Mouse (Mus musculus) intestine, embryonic 14.5 days (tissue): Measurements from ENCODE around the gene Ear6. TPM values are rescaled to one million over a fixed set of nuclear protein-coding genes. Genes with fewer than 3 reads are reported as not detected.

ENCODE experiments used
- ATAC-seq: fragments of 200-750 bp; cut with Nextera tagmentation; replicated peaks from 2 replicates; pipeline ENCODE4 v1.8.0; 2017; ENCODE audit warnings: low read depth, moderate number of reproducible peaks, moderate TSS enrichment, moderate library complexity; ENCODE audit not compliant: low FRiP score, low TSS enrichment
- DNase-seq: peaks from one replicate; pipeline ENCODE4 v3.0.0-alpha.2; 2018; ENCODE audit warnings: low spot score
- H3K27ac ChIP-seq: fragments of 300-500 bp; sonication (generic); 2 replicates; pipeline ENCODE4 v1.5.1; 2014; ENCODE audit warnings: low read depth, mild to moderate bottlenecking, control low read depth
- H3K27me3 ChIP-seq: fragments of 300-500 bp; sonication (generic); replicated peaks from 2 replicates; pipeline ENCODE4 v1.6.1; 2014; ENCODE audit warnings: low read length, control low read depth; ENCODE audit not compliant: control insufficient read depth, insufficient read depth
- H3K36me3 ChIP-seq: fragments of 300-500 bp; sonication (generic); 2 replicates; pipeline ENCODE4 v1.6.1; 2014; ENCODE audit warnings: low read length, control low read depth; ENCODE audit not compliant: control insufficient read depth, insufficient read depth
- H3K4me1 ChIP-seq: fragments of 300-500 bp; sonication (generic); replicated peaks from 2 replicates; pipeline ENCODE4 v1.6.1; 2014; ENCODE audit warnings: low read length, control low read depth, mixed read lengths; ENCODE audit not compliant: control insufficient read depth, insufficient read depth
- H3K4me2 ChIP-seq: fragments of 300-500 bp; sonication (generic); 2 replicates; pipeline ENCODE4 v1.6.1; 2014; ENCODE audit warnings: low read length
- H3K4me3 ChIP-seq: fragments of 300-500 bp; sonication (generic); 2 replicates; pipeline ENCODE4 v1.5.1; 2014; ENCODE audit warnings: low read depth, low read length, control low read depth, mixed read lengths
- H3K9ac ChIP-seq: fragments of 300-500 bp; sonication (generic); 2 replicates; pipeline ENCODE4 v1.6.1; 2014; ENCODE audit warnings: mild to moderate bottlenecking, low read length
- H3K9me3 ChIP-seq: fragments of 300-500 bp; sonication (generic); 2 replicates; pipeline ENCODE4 v1.6.1; 2016; ENCODE audit warnings: low read length, control low read depth; ENCODE audit not compliant: control insufficient read depth
- WGBS: fragments of 180-500 bp; shearing (Covaris S2); extraction: QIAGEN DNeasy Blood & Tissue Kit; methylation state at CpG from one replicate; pipeline ENCODE4 v1.1.7; 2014; 5-methylcytosine and 5-hydroxymethylcytosine counted together
- polyA plus RNA-seq: library from polyadenylated mRNA; unstranded; fragments of >200 nt; fragmentation: Nextera tagmentation; extraction: Ambion mirVana; gene quantifications from 2 replicates; pipeline ENCODE4 v1.2.1, GENCODE M21; 2014

Gene Ear6
- polyA plus RNA-seq, 1 experiment from 2014 or later: not detected

DNA sequence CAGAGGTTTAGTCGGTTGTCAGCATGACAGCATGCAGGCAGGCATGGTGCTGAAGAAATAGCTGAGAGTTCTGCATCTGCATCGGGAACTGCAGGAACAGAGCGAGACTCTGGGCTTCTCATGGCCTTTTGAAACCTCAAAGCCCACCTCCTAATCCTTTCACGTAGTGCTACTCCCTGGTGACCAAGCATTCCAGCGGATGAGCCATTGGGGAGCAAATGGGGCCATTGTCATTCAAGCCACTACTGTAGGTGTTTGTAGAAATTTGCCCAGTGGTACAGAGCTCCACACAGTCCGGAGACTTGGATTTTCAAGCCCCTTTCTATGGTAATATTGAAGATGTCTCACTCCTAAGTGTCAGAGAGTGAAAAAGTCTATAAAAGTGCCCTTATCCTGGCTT lies 32.6 kb downstream of the Ear6 start:
- no peak for DNase-seq
- WGBS: 63% methylated on average over 6 of the region's 6 CpGs
- H3K9ac ChIP-seq: no peak overlapping the region; the same call in 1 of the 2 replicates
- no peak for ATAC-seq
- no peaks in the 10 kb centered on the region for H3K9me3 ChIP-seq
- H3K27me3 ChIP-seq: no peaks in the 10 kb centered on the region
- peaks cover 45% of the 10 kb centered on the region for H3K36me3 ChIP-seq
- no peak overlapping the region for H3K4me3 ChIP-seq
- peaks cover 11% of the 10 kb centered on the region for H3K4me1 ChIP-seq
- H3K27ac ChIP-seq: no peak overlapping the region
- peak overlapping the region; percentile 58 for H3K4me2 ChIP-seq

DNA sequence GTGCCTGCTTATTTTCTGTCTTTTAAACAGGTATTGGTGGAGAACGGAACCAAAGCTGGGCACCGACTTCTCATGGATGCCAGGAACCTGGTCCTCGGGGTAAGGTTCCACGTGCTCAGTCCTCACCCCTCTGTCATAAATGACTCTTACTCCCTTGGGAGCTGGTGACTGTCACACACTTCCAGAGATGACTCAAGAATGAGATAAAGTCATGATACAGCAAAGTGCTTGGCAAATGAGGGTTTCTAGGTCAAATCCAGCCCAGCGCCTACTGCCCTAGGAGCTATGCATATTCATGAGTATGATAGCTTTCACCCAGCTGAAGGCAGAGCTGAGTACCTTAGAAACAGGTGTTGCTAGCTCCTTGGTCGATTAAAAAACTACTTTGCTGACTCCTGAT lies 36.3 kb downstream of the Ear6 start:
- no peaks in the 10 kb centered on the region for H3K27me3 ChIP-seq
- no peak overlapping the region for H3K4me3 ChIP-seq
- H3K4me2 ChIP-seq: no peak overlapping the region
- H3K9ac ChIP-seq: no peak overlapping the region
- ATAC-seq (no peak), DNase-seq (no peak)
- H3K9me3 ChIP-seq: no peaks in the 10 kb centered on the region
- no peak overlapping the region for H3K27ac ChIP-seq
- peaks cover 11% of the 10 kb centered on the region for H3K4me1 ChIP-seq
- peaks cover 54% of the 10 kb centered on the region for H3K36me3 ChIP-seq
- WGBS: 85% methylated on average over 6 of the region's 6 CpGs

DNA sequence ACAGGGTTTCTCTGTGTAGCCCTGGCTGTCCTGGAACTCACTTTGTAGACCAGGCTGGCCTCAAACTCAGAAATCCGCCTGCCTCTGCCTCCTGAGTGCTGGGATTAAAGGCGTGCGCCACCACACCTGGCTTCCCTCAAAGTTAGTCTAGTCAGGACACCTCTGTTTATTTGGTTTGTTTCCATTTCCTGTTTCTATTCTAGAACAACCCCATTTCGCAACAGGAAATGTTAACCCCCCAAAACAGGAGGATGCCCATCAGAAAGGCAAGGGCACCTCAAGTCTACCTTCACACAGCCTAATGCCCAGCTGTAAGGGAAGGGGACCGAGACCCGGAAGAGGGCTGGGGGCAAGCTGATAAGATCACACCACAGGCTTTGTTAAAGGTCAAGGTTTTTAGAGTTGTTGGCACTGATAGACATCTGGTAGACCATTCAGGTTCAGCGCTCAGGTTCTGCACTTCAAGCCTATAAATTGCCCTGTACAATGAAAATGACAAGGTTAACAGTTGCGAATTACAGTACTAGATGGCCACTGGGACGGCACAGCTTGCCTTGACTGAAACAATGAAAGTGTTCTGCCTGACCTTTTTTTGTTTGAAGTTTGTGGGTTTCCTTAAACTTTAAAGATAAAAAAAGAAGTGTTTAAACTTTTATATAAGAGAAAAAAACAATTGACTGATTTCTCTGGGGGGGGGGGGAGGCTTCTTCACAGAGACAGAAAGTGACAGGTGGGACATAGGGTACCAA lies 38.9 kb downstream of the Ear6 start, which contains the start of gene Slc39a2:
Slc39a2 (plus strand) TSS at position 699 of the 749 bp plus-strand sequence.
- ATAC-seq (no peak), DNase-seq (no peak)
- Histone ChIP-seq H3K27ac (no peak within 1 kb of the TSS), H3K27me3 (no peaks in the 10 kb centered on the region), H3K9me3 (no peaks in the 10 kb centered on the region), H3K4me2 (no peak within 1 kb of the TSS), H3K4me3 (no peak within 1 kb of the TSS), H3K36me3 (peaks cover 46% of the 10 kb centered on the region), H3K9ac (no peak within 1 kb of the TSS), H3K4me1 (no peaks in the 10 kb centered on the region)
- 84% methylated on average over 9 of the region's 9 CpGs for WGBS

DNA sequence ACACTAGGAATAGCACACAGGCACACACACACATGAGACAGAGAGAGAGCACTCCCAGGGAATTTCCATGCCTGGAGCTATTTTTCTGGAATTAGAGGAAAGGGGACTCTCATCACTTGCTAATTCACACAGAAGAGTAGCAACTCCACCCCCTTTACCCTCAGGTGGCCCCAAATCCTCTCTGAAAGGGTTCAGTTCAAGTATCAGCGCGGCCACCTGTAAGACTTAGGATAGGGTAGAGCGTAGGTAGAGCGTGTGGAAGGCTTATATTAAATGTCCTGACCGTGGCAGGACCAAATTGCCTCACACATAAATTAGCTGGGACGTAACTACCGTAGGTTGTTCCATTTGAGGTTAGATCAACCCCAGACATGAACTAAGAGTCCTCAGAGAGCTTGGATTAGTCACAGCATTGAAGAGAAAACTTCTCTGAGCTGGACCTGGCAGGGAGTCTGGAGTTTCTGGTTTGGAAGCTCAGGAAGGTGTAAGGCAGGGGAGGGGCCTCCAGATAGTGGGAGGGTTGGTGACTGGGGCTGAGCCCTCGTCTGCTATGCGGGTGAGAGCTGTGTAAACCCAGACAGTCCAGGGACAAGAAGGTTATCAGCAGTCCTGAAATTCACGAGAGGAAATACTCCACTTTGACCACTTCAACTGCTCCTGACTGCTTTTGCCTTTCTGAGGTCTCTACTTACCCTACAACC lies 39.7 kb downstream of the Ear6 start:
- no peak for DNase-seq
- H3K4me3 ChIP-seq: no peak overlapping the region
- H3K36me3 ChIP-seq: peaks cover 37% of the 10 kb centered on the region
- no peak overlapping the region for H3K4me2 ChIP-seq
- H3K9ac ChIP-seq: no peak overlapping the region
- H3K9me3 ChIP-seq: no peaks in the 10 kb centered on the region
- no peaks in the 10 kb centered on the region for H3K4me1 ChIP-seq
- ATAC-seq: peak; percentile 51; the same call in 1 of the 2 replicates
- no peaks in the 10 kb centered on the region for H3K27me3 ChIP-seq
- WGBS: 29% methylated on average over 10 of the region's 10 CpGs
- no peak overlapping the region for H3K27ac ChIP-seq

DNA sequence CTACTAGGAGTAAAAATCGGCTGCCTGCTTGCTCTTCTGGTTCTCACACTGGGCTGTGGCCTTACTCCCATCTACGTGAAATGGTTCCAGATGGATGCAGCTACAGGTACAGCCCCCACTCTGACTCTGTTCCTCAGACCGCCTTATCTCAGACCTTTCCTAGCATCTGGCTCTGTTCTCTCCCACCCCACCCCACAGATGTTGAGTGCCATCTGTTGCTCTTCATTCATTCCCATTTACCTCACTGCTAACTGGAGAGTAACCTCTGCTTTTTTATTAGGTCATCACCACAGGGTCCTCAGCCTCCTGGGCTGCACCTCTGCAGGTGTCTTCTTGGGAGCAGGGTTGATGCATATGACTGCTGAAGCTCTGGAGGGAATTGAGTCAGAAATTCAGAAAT lies 40.3 kb downstream of the Ear6 start:
- peaks cover 31% of the 10 kb centered on the region for H3K36me3 ChIP-seq
- H3K9ac ChIP-seq: no peak overlapping the region
- ATAC-seq (no peak; the same call in 1 of the 2 replicates), DNase-seq (no peak)
- H3K4me1 ChIP-seq: no peaks in the 10 kb centered on the region
- no peak overlapping the region for H3K4me2 ChIP-seq
- H3K9me3 ChIP-seq: no peaks in the 10 kb centered on the region
- no peaks in the 10 kb centered on the region for H3K27me3 ChIP-seq
- H3K27ac ChIP-seq: no peak overlapping the region
- 49% methylated on average over 3 of the region's 3 CpGs for WGBS
- H3K4me3 ChIP-seq: no peak overlapping the region

DNA sequence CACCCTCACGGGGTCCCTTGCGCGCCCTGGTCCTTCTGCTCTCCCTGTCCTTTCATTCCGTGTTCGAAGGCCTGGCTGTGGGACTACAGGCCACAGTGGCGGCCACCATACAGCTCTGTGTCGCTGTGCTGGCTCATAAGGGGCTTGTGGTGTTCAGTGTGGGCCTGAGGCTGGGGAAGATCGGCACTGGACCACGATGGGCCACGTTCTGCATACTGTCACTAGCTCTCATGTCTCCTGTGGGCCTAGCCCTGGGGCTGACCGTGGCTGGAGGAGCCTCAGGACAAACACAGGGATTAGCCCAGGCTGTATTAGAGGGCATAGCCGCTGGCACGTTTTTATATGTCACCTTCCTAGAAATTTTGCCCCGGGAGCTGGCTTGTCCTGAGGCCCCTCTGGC lies 41.6 kb downstream of the Ear6 start:
- no peak overlapping the region for H3K27ac ChIP-seq
- 79% methylated on average over 14 of the region's 14 CpGs for WGBS
- no peaks in the 10 kb centered on the region for H3K27me3 ChIP-seq
- H3K4me2 ChIP-seq: no peak overlapping the region
- no peak overlapping the region for H3K4me3 ChIP-seq
- no peaks in the 10 kb centered on the region for H3K9me3 ChIP-seq
- peaks cover 19% of the 10 kb centered on the region for H3K36me3 ChIP-seq
- H3K9ac ChIP-seq: no peak overlapping the region
- no peak for ATAC-seq
- DNase-seq: no peak
- no peaks in the 10 kb centered on the region for H3K4me1 ChIP-seq

DNA sequence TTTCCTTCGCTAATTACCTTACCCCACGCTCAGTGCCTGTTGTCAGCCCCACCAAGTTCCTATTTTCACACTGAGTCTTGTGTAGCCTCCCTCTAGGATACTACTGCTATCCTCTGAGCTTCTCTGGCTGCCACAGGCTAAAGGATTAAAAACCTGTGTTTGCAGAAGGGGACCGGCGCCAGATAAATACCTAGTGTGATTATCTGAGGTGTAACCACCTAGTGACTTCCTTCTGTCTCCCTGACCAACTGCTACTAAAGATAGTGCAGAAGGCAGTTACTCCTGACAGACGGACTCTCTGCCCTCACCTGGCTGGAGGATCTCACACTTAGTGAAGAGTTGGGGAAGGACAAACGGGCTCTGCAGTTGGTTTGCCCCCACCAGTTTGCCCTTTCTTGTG lies 42.5 kb downstream of the Ear6 start:
- 68% methylated on average over 6 of the region's 6 CpGs for WGBS
- H3K27ac ChIP-seq: no peak overlapping the region

DNA sequence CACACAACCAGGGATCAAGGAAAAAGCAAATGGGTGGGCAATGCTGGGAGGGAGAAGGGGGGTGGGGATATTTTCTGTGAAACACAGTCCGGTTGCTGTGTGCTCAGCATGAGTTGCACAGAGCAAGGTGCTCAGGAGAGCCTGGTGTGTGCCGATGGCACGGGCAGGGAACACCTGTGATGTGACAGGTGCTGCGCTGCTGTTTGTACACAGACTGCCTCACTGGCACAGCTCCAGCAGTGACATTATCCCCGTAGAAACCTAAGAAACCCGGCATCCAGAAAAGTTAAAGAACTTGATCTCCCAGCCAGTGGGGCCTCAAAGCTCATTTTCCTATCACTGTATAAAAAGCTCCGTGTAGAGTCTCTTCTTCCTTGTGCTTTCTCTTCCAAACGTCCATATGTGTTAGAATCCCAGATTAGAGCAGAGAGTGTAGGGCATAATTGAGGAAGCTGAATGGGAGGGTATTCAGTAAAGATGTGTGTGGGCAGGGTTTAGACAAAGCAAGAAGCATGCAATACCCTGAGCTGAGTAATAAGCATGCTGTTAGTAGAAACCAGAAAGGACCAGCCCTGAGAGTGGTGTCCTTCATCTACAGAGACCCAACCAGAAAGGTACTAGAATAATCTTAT lies 43.2 kb downstream of the Ear6 start:
- H3K27ac ChIP-seq: no peak overlapping the region
- 70% methylated on average over 8 of the region's 8 CpGs for WGBS
- ATAC-seq: no peak
- H3K9ac ChIP-seq: no peak overlapping the region
- no peak overlapping the region for H3K4me3 ChIP-seq
- H3K36me3 ChIP-seq: peaks cover 3% of the 10 kb centered on the region
- DNase-seq: no peak
- H3K9me3 ChIP-seq: no peaks in the 10 kb centered on the region
- H3K4me1 ChIP-seq: no peaks in the 10 kb centered on the region
- no peak overlapping the region for H3K4me2 ChIP-seq
- no peaks in the 10 kb centered on the region for H3K27me3 ChIP-seq

More for the DNA sequence above, 42.5 kb downstream of the Ear6 start:
- Histone ChIP-seq H3K36me3 (peaks cover 9% of the 10 kb centered on the region), H3K9me3 (no peaks in the 10 kb centered on the region), H3K27me3 (no peaks in the 10 kb centered on the region), H3K4me3 (no peak overlapping the region), H3K4me1 (no peaks in the 10 kb centered on the region), H3K9ac (no peak overlapping the region), H3K4me2 (no peak overlapping the region)
- ATAC-seq (no peak), DNase-seq (no peak)
